Mouse (Mus musculus) embryonic facial prominence, embryonic 14.5 days (tissue): ENCODE data around the gene Zdhhc13. TPM values are rescaled to one million over a fixed set of nuclear protein-coding genes. Genes with fewer than 3 reads are reported as not detected.

Experiments
- ATAC-seq: fragments of 200-750 bp; cut with Nextera tagmentation; 2 replicates; pipeline ENCODE4 v1.8.0; 2017; ENCODE audit warnings: low read depth, moderate number of reproducible peaks, moderate TSS enrichment
- DNase-seq: peaks from one replicate; pipeline ENCODE4 v3.0.0-alpha.2; 2015; ENCODE audit warnings: low spot score
- H3K27ac ChIP-seq: fragments of 300-500 bp; sonication (generic); replicated peaks from 2 replicates; pipeline ENCODE4 v1.5.1; 2014; ENCODE audit warnings: low read depth, mild to moderate bottlenecking, low read length, moderate library complexity
- H3K27me3 ChIP-seq: fragments of 300-500 bp; sonication (generic); replicated peaks from 2 replicates; pipeline ENCODE4 v1.6.1; 2014; ENCODE audit warnings: low read length; ENCODE audit not compliant: control insufficient read depth, insufficient read depth
- H3K36me3 ChIP-seq: fragments of 300-500 bp; sonication (generic); 2 replicates; pipeline ENCODE4 v1.6.1; 2014; ENCODE audit warnings: low read length, mixed read lengths; ENCODE audit not compliant: control insufficient read depth, insufficient read depth
- H3K4me1 ChIP-seq: fragments of 300-500 bp; sonication (generic); 2 replicates; pipeline ENCODE4 v1.6.1; 2014; ENCODE audit warnings: antibody characterized with exemption, low read length; ENCODE audit not compliant: control insufficient read depth, insufficient read depth
- H3K4me2 ChIP-seq: fragments of 300-500 bp; sonication (generic); 2 replicates; pipeline ENCODE4 v1.6.1; 2014; ENCODE audit warnings: low read depth, mild to moderate bottlenecking, low read length, moderate library complexity, mixed read lengths
- H3K4me3 ChIP-seq: fragments of 300-500 bp; sonication (generic); 2 replicates; pipeline ENCODE4 v1.5.1; 2014; ENCODE audit warnings: low read depth, mild to moderate bottlenecking, low read length
- H3K9ac ChIP-seq: fragments of 300-500 bp; sonication (generic); 2 replicates; pipeline ENCODE4 v1.6.1; 2014; ENCODE audit warnings: low read depth, mild to moderate bottlenecking, low read length, moderate library complexity, mixed read lengths
- H3K9me3 ChIP-seq: fragments of 300-500 bp; sonication (generic); 2 replicates; pipeline ENCODE4 v1.6.1; 2016; ENCODE audit warnings: low read length; ENCODE audit not compliant: control insufficient read depth
- WGBS: fragments of 180-500 bp; shearing (Covaris S2); extraction: QIAGEN DNeasy Blood & Tissue Kit; methylation state at CpG from one replicate; pipeline ENCODE4 v1.1.7; 2014; 5-methylcytosine and 5-hydroxymethylcytosine counted together
- polyA plus RNA-seq: library from polyadenylated mRNA; unstranded; fragments of >200 nt; fragmentation: Nextera tagmentation; extraction: Ambion mirVana; gene quantifications from 2 replicates; pipeline ENCODE4 v1.2.1, GENCODE M21; 2014

Gene Zdhhc13
- polyA plus RNA-seq, 1 experiment from 2014 or later: 36.5 TPM

DNA sequence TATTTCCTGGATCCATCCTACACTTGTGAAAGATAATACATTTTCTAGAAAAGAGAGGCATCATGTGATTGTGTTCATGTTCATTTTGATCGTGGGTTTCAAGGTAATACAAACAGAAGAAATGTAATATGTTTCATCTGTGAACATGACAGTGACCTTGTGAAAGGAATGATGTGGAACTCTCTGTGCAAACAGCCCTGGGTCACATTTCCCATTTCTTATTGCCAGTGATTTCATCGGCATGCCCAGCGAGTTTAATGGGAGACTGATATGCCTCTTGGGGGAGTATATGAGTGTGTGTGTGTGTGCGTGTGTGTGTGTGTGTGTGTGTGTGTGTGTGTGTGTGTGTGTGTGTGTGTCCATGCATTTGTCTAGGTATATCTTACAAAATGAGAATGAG is 52.7 kb downstream of the Zdhhc13 start:
- Histone ChIP-seq H3K9ac (no peak overlapping the region), H3K4me2 (no peak overlapping the region), H3K9me3 (no peaks in the 10 kb centered on the region), H3K36me3 (no peaks in the 10 kb centered on the region), H3K4me3 (no peak overlapping the region), H3K27me3 (no peaks in the 10 kb centered on the region), H3K4me1 (no peaks in the 10 kb centered on the region), H3K27ac (no peak overlapping the region)
- 59% methylated on average over 4 of the region's 4 CpGs for WGBS
- DNase-seq (no peak), ATAC-seq (no peak)

DNA sequence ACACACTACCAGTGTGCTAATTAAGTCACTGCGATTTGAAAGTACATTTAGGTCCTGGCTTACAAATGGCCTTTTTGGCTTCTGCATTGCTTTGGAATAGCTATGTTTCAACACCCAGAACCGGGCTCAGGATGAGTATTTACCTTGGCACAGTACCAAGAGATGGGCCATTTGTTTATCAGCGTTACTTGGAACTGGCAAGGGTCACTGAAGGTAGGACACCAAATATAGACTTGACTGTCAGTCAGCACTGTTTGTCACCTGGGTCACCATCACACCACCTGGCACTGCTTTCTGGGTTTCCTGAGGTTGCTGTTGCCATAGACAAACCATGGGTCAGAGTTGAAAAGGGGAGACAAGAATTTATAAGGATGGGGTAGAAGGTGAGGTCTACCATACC is 53.5 kb downstream of the Zdhhc13 start:
- no peaks in the 10 kb centered on the region for H3K4me1 ChIP-seq
- H3K36me3 ChIP-seq: no peaks in the 10 kb centered on the region
- no peaks in the 10 kb centered on the region for H3K9me3 ChIP-seq
- 70% methylated on average over 3 of the region's 3 CpGs for WGBS
- no peak overlapping the region for H3K9ac ChIP-seq
- ATAC-seq: no peak
- no peak overlapping the region for H3K4me2 ChIP-seq
- H3K27me3 ChIP-seq: no peaks in the 10 kb centered on the region
- no peak overlapping the region for H3K4me3 ChIP-seq
- H3K27ac ChIP-seq: no peak overlapping the region
- no peak for DNase-seq

DNA sequence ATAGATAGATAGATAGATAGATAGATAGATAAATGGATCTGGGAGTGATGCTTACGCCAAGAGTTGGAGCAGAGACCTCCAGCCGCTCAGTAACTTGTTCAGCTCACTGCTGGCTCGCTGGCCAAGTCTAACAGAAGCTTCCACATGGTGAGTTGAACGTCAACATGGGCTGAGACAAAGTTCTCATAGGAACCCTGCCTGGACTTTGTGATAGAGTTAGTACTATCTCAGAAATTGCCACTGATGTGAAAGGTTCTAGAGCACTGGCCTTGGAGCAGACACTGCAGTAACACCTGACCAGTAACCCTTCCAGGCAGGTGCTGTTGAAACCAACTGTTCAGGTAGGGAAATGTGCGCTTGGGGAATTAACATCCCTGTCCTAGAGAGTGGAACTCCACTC is 54.7 kb downstream of the Zdhhc13 start:
- no peak overlapping the region for H3K4me3 ChIP-seq
- H3K4me2 ChIP-seq: no peak overlapping the region
- H3K4me1 ChIP-seq: no peaks in the 10 kb centered on the region
- WGBS: 87% methylated on average over 5 of the region's 5 CpGs
- no peaks in the 10 kb centered on the region for H3K9me3 ChIP-seq
- no peak overlapping the region for H3K9ac ChIP-seq
- ATAC-seq (no peak), DNase-seq (no peak)
- H3K36me3 ChIP-seq: no peaks in the 10 kb centered on the region
- H3K27ac ChIP-seq: no peak overlapping the region
- no peaks in the 10 kb centered on the region for H3K27me3 ChIP-seq

DNA sequence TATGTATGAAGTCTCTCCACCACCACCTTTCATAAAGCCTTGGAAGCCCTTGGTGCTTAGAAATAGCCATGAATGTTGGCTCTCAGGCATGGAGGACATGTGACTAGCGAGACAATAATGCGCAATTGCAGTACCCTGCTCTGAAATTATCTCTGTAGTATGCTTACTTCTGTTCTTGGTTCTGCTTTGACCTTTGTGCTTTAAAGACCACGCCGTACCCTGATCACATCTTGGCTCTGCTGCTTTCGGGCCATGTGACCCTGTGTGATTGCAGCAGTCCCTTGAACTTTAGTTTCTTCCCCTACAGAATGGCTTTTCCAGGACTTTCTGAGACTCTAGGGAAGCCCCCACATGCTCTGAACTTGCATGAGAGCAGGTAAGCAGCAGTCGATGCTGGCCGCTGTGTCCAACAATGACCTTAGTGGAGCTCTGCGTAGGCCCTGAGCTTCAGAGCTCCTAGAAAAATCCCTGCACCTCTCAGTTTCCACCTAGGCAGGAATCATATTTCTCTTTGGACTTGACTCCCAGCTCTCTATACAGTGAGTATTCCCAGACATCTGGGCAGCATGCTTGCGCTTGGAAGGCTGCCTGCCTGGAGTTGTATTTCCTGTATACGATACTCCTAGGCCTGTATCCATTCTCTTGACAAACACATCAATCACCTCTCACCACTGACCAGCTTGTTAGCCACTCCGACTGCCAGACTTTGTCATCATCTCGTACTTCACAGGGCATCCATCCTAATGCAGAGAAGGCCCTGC is 56.6 kb downstream of the Zdhhc13 start:
- H3K27ac ChIP-seq: no peak overlapping the region; the same call in 1 of the 2 replicates
- no peak overlapping the region for H3K4me3 ChIP-seq
- DNase-seq (peak; percentile 73), ATAC-seq (peak; percentile 83; the same call in 1 of the 2 replicates)
- no peaks in the 10 kb centered on the region for H3K4me1 ChIP-seq
- WGBS: 66% methylated on average over 12 of the region's 12 CpGs
- H3K9me3 ChIP-seq: no peaks in the 10 kb centered on the region
- no peaks in the 10 kb centered on the region for H3K36me3 ChIP-seq
- no peaks in the 10 kb centered on the region for H3K27me3 ChIP-seq
- H3K9ac ChIP-seq: no peak overlapping the region
- no peak overlapping the region for H3K4me2 ChIP-seq

DNA sequence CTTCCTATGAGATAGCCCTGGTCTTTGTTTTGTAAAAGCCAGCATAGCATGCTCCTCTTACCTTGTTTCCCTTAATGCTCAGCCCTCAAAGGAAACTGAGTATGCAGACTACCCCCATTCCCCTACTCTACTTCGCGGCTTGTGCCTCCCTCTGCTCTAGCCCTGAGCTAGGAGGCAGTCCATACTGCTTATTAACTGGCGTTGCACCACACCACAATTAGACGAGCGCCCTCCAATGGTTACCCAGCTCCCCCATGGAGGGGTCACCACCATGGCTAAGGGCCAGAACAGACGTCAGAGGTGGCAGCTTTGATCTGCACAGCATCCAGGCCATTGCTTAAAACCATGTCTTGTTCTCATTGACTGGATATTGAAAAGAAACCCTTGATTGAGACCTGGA is 58.0 kb downstream of the Zdhhc13 start:
- H3K9ac ChIP-seq: no peak overlapping the region
- H3K4me3 ChIP-seq: no peak overlapping the region
- no peaks in the 10 kb centered on the region for H3K9me3 ChIP-seq
- H3K27me3 ChIP-seq: no peaks in the 10 kb centered on the region
- H3K4me2 ChIP-seq: no peak overlapping the region
- no peaks in the 10 kb centered on the region for H3K4me1 ChIP-seq
- no peak overlapping the region for H3K27ac ChIP-seq
- WGBS: 58% methylated on average over 6 of the region's 6 CpGs
- DNase-seq (no peak), ATAC-seq (no peak)
- H3K36me3 ChIP-seq: no peaks in the 10 kb centered on the region

DNA sequence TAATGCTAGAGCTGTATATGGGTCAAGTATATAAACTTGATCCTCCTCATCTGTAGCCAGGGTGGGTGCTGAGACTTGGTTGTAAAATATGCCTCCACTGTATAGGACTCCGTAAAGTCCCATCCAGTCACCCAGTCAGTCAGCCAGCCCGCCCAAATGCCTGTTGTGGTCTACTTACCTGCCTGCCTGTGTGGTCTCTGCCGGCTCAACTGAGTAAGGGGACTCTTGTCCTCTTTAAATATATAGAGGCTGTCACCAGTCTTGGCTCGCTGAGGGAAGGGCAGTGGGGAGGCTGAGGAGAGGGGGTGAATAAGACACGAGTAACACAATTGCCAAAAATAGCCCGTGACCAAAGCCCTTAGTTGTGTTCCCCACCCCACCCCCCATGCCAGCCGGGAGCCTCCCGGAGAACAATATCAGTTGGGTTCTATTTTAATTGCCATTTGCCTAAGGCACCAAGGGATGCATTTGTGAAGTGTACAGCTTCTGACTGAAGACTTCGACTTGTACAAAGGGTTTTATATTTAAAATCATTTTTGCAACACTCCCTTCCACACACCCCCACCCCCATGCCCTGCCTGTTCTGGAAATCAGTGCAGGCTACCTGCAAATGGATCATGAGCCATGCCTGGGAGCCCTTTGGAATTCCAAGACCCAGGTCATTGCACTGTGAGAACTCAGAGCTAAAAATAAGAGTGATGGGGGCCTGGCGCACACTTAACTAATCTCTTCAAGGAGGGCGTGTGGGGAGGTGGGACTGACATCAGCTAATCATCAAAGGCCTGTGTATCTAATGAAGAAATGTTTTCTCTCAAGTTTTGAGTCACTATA is 59.2 kb downstream of the Zdhhc13 start, which contains the start of gene Csrp3:
Gene Csrp3, minus strand, starts transcription at position 214 of the 831 bp plus-strand sequence.
- WGBS: 46% methylated on average over 11 of the region's 11 CpGs
- Histone ChIP-seq H3K4me3 (no peak within 1 kb of the TSS), H3K27ac (no peak within 1 kb of the TSS), H3K27me3 (no peaks in the 10 kb centered on the region), H3K4me2 (no peak within 1 kb of the TSS), H3K36me3 (no peaks in the 10 kb centered on the region), H3K9ac (no peak within 1 kb of the TSS), H3K4me1 (no peaks in the 10 kb centered on the region), H3K9me3 (no peaks in the 10 kb centered on the region)
- DNase-seq (peak; percentile 31), ATAC-seq (no peak)

DNA sequence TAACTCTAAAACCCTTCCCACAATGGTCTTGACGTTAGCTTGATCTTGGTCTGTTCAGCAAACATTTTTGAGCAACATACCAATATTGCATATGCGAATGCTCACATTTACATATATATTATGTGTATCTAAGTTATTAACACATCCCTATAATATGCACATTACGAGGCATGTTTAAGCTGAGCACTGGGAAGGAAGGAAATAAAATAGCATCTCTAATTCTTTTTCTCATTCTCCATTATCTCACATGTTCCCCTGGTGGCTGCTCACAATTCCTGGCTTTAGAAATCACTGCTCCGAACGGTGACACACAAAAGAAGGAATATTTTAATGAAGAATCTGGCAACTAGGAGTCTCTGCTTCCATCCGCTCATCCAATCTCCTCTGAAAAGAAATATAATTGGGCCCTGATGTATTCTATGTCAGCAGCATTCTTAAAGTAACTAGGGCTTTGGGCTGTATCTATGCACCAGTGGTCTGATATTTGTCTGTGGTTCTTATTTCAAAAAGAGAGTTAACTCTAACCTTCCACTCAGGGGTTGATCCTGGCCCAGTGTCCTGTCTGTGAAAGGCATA is 62.8 kb downstream of the Zdhhc13 start:
- ATAC-seq: no peak
- no peak overlapping the region for H3K27ac ChIP-seq

DNA sequence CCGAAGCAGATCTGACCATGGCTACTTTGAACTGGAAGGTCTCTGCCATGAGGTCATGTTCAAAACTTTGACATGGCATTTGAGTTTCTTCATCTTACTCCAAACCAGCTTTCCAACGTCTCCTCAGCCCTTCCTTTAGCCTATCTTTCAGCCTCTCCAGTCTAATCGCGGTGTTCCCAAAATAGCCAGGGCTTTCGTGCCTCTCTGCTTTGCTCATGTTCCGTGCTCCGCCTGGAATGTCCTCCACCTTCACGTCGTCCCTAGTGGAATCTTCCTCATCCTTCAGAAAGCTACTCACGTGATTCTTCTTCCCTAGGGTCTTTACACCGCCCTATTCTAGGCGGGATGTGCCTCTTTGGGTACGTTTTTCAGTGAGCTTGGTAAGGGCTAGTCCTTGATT is 64.7 kb downstream of the Zdhhc13 start:
- Histone ChIP-seq H3K27ac (no peak overlapping the region), H3K4me3 (no peak overlapping the region), H3K4me2 (no peak overlapping the region), H3K9me3 (no peaks in the 10 kb centered on the region), H3K4me1 (no peaks in the 10 kb centered on the region), H3K9ac (no peak overlapping the region), H3K36me3 (no peaks in the 10 kb centered on the region), H3K27me3 (no peaks in the 10 kb centered on the region)
- no peak for DNase-seq
- WGBS: 86% methylated on average over 13 of the region's 13 CpGs
- ATAC-seq: no peak

More for the DNA sequence above, 62.8 kb downstream of the Zdhhc13 start:
- Histone ChIP-seq H3K36me3 (no peaks in the 10 kb centered on the region), H3K4me2 (no peak overlapping the region), H3K4me1 (no peaks in the 10 kb centered on the region), H3K9ac (no peak overlapping the region), H3K4me3 (no peak overlapping the region), H3K27me3 (no peaks in the 10 kb centered on the region), H3K9me3 (no peaks in the 10 kb centered on the region)
- no peak for DNase-seq
- 81% methylated on average over 6 of the region's 6 CpGs for WGBS
